Mouse (Mus musculus) left cerebral cortex, adult 11 months (tissue): ENCODE measurements around the gene Bmp15.

Experiments
- DNase-seq: peaks from one replicate; pipeline ENCODE4 v3.0.0; 2022; ENCODE audit warnings: low spot score

Bmp15 gene

GRCm38 (mm10) chrX:6320621-6321020 is at the start of gene Bmp15:
Gene Bmp15 (minus strand): TSS chrX:6320721.
- DNase-seq, result no peak

GRCm38 (mm10) chrX:6368822-6369221 is 48.3 kb upstream of the Bmp15 start:
- DNase-seq, result no peak

GRCm38 (mm10) chrX:6357503-6358114 is 37.1 kb upstream of the Bmp15 start:
- no peak for DNase-seq

- no peak for DNase-seq
Measured at GRCm38 (mm10) chrX:6356876-6357275, 36.4 kb upstream of the Bmp15 start.

- DNase-seq, result no peak
Measured at GRCm38 (mm10) chrX:6345273-6345959, 24.9 kb upstream of the Bmp15 start.

GRCm38 (mm10) chrX:6324056-6324455 is 3.5 kb upstream of the Bmp15 start:
- no peak for DNase-seq

GRCm38 (mm10) chrX:6317747-6318146 is 2.8 kb downstream of the Bmp15 start:
- DNase-seq, result no peak
